Mouse (Mus musculus) liver, embryonic 14.5 days (tissue): ENCODE measurements around the gene Tcap. TPM values are rescaled to one million over a fixed set of nuclear protein-coding genes. Genes with fewer than 3 reads are reported as not detected.

ENCODE experiments used
- ATAC-seq: fragments of 200-750 bp; cut with Nextera tagmentation; 2 replicates; pipeline ENCODE4 v1.8.0; 2017; ENCODE audit warnings: moderate number of reproducible peaks, mild to moderate bottlenecking, moderate library complexity; ENCODE audit not compliant: insufficient read depth
- DNase-seq, 3 experiments: peaks; one replicate each; pipeline ENCODE4 v3.0.0-alpha.2; 2012 to 2013; ENCODE audit warnings: low read depth in 3 of 3, low spot score in 3 of 3
- H3K27ac ChIP-seq: fragments of 300-500 bp; sonication (generic); 2 replicates; pipeline ENCODE4 v1.5.1; 2014; ENCODE audit warnings: moderate library complexity, mild to moderate bottlenecking, control low read depth, inconsistent platforms
- H3K27me3 ChIP-seq: fragments of 300-500 bp; sonication (generic); 2 replicates; pipeline ENCODE4 v1.6.1; 2014; ENCODE audit warnings: mild to moderate bottlenecking, low read length, moderate library complexity; ENCODE audit not compliant: control insufficient read depth, insufficient read depth
- H3K36me3 ChIP-seq: fragments of 300-500 bp; sonication (generic); replicated peaks from 2 replicates; pipeline ENCODE4 v1.6.1; 2014; ENCODE audit warnings: low read depth; ENCODE audit not compliant: control insufficient read depth, insufficient read depth
- H3K4me1 ChIP-seq, 2 experiments: fragments of 200-500 bp in 1 of 2; fragments of 300-500 bp in 1 of 2; sonication (generic) in 1 of 2; replicated peaks; 2 replicates each; pipeline ENCODE4 v1.6.1; 2012 to 2014; ENCODE audit warnings: antibody characterized with exemption in 1 of 2, inconsistent platforms in 1 of 2, low read length in 1 of 2; ENCODE audit not compliant: control insufficient read depth in 2 of 2, insufficient read depth in 2 of 2
- H3K4me2 ChIP-seq: fragments of 300-500 bp; sonication (generic); 2 replicates; pipeline ENCODE4 v1.6.1; 2014; ENCODE audit warnings: low read depth, mild to moderate bottlenecking, control low read depth, moderate library complexity
- H3K4me3 ChIP-seq, 2 experiments: fragments of 200-500 bp in 1 of 2; fragments of 300-500 bp in 1 of 2; sonication (generic) in 1 of 2; 2 replicates each; pipeline ENCODE4 v1.5.1; 2012 to 2014; ENCODE audit warnings: low read depth in 2 of 2, low read length in 2 of 2, mild to moderate bottlenecking in 2 of 2, control low read depth in 1 of 2, inconsistent platforms in 1 of 2, moderate library complexity in 1 of 2; ENCODE audit not compliant: insufficient read depth in 1 of 2
- H3K9ac ChIP-seq: fragments of 300-500 bp; sonication (generic); replicated peaks from 2 replicates; pipeline ENCODE4 v1.6.1; 2014; ENCODE audit warnings: mild to moderate bottlenecking, control low read depth, moderate library complexity
- H3K9me3 ChIP-seq: fragments of 300-500 bp; sonication (generic); 2 replicates; pipeline ENCODE4 v1.6.1; 2016; ENCODE audit warnings: low read length, mixed read lengths; ENCODE audit not compliant: control insufficient read depth
- CTCF ChIP-seq: IDR thresholded peaks from 2 replicates; pipeline ENCODE4 v1.5.1; 2016; ENCODE audit warnings: antibody characterized with exemption, low read depth, control low read depth
- EP300 ChIP-seq: IDR thresholded peaks from 2 replicates; pipeline ENCODE4 v1.6.1; 2016; ENCODE audit warnings: antibody characterized with exemption, low read depth
- WGBS: fragments of 180-500 bp; shearing (Covaris S2); extraction: QIAGEN DNeasy Blood & Tissue Kit; methylation state at CpG from one replicate; pipeline ENCODE4 v1.1.7; 2014; ENCODE audit not compliant: insufficient replicate concordance; 5-methylcytosine and 5-hydroxymethylcytosine counted together
- polyA plus RNA-seq, 2 experiments: library from polyadenylated mRNA; depleted of rRNA in 1 of 2; stranded (reverse) in 1 of 2; unstranded in 1 of 2; fragments of >200 nt; fragmentation: Nextera tagmentation in 1 of 2; extraction: Ambion mirVana in 1 of 2; gene quantifications; 2 replicates each; pipeline versions ENCODE4 v1.2.1 to v1.2.3; 2012 to 2014

Tcap gene
- polyA plus RNA-seq, 2 experiments = 0.03 TPM; not detected in 1

DNA sequence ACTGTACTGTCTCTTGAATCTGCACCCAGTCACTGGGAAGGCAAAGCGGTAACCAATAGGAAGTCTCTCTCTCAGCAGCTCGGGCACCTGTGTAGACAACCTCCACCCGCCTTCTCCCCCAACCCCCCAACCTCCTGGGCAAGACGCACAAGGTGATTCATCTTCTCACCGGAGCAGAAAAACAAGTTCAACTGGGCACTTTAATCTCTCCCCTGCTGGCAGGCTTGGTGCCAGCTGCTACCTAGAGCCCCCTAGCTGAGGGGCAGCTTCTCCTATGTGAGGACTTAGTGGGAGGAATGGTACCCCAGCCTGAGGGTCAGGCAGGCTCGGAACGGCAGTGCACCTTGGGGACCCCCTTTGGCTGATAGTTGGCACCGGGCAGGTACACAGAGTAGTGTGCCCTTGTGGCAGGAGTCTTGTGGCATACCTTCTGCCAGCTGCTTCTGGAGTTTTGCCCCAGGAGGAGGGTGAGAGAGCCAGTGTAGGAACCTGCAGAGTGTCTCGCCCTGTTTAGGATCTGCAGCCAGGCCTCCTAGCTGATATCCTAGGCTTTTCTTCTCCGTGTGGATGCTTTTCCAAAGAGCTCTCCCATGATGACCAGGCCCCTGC, 35.4 kb downstream of the Tcap start:
- 63% methylated on average over 10 of the region's 10 CpGs for WGBS
- Histone ChIP-seq H3K9ac (no peak overlapping the region), H3K4me3 (no peak overlapping the region), H3K9me3 (no peaks in the 10 kb centered on the region), H3K4me1 (0 out of 4 replicates have a peak, but pooled peaks cover 0 to 2% of the 10 kb centered on the region in 2 experiments), H3K27ac (no peak overlapping the region), H3K4me2 (no peak overlapping the region), H3K27me3 (peaks cover 8% of the 10 kb centered on the region), H3K36me3 (no peaks in the 10 kb centered on the region)
- no peak for TF ChIP-seq CTCF
- TF ChIP-seq EP300 = no peak
- ATAC-seq (no peak), DNase-seq (no peak)

DNA sequence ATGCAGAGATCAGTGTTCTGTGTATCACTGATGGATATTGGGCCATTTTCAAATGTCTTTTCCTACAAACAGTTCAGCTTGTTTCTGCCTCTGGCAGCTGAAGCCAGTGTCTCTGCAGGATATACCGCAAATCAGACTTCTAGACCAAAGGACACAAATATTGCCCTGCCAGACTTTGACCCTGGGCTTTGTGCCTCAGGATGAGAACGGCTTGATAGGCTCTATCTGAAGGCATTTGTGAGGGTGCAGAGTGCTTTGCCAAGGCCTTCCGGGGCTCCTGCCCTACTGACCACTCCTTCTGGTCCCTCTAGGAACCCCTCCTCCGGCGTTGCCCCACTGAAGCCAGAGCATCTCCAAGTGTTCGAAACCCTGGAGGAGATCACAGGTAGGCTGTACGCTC, 43.0 kb downstream of the Tcap start:
- Histone ChIP-seq H3K27ac (no peak overlapping the region), H3K4me2 (no peak overlapping the region), H3K9ac (no peak overlapping the region), H3K4me1 (no peaks in the 10 kb centered on the region), H3K4me3 (no peak overlapping the region), H3K9me3 (no peaks in the 10 kb centered on the region), H3K36me3 (no peaks in the 10 kb centered on the region), H3K27me3 (no peaks in the 10 kb centered on the region)
- WGBS = 72% methylated on average over 7 of the region's 7 CpGs
- no peak for TF ChIP-seq EP300
- TF ChIP-seq CTCF = no peak
- ATAC-seq = no peak
- no peak for DNase-seq

GRCm38 (mm10) chr11:98428436-98428835, 44.8 kb downstream of the Tcap start:
- Histone ChIP-seq H3K4me3 (no peak overlapping the region), H3K9ac (no peak overlapping the region), H3K4me2 (no peak overlapping the region), H3K27me3 (no peaks in the 10 kb centered on the region), H3K4me1 (no peaks in the 10 kb centered on the region), H3K9me3 (no peaks in the 10 kb centered on the region), H3K27ac (no peak overlapping the region), H3K36me3 (no peaks in the 10 kb centered on the region)
- 64% methylated on average over 5 of the region's 5 CpGs for WGBS
- ATAC-seq (no peak), DNase-seq (no peak)
- TF ChIP-seq CTCF = no peak
- no peak for TF ChIP-seq EP300

DNA sequence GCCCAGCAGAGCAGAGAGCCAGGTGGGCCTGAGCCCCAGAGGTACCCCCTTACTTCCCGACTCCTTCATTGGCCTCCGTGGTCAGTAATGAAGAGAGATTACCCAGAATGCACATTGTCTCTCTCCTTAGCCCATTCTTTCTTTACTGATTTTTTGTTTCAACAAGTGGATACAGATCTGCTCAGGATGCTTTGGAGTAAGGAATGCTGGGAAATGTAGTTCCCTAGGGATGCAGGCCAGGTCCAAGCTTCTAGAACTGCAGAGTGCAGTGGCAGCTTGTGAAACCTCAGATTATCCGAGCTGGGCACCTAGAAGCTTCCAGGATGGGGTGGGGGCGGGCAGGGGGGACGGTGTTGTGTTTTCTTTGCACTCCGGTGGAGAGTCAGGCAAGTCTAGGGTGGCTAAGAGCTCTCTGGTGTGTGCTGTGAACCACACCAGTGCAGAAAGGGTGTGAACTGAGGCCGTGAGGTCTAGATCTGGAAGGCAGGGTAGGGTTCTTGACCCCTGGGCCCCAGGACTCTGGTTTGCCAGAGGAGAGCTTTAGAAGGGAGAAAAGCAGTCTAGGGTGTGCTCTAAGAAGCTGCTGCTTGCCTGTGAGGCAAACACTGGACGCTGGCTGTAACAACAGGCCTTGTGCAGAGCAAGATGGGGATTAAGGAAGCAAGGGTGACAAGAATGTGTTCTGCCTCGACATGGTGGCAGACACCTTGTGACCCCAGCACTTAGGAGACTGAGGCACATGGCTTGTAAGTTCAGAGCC, 48.3 kb downstream of the Tcap start:
- Histone ChIP-seq H3K4me3 (no peak overlapping the region), H3K4me2 (no peak overlapping the region), H3K36me3 (no peaks in the 10 kb centered on the region), H3K4me1 (no peaks in the 10 kb centered on the region), H3K27me3 (no peaks in the 10 kb centered on the region), H3K27ac (no peak overlapping the region), H3K9ac (no peak overlapping the region), H3K9me3 (no peaks in the 10 kb centered on the region)
- TF ChIP-seq EP300 (no peak), CTCF (no peak)
- 55% methylated on average over 9 of the region's 9 CpGs for WGBS
- ATAC-seq (no peak), DNase-seq (no peak)

Other genes with a start within 250 kb of the Tcap start
- 2.0 and 2.3 TPM in 2 replicates for gene Fbxl20, start 233.4 kb upstream of the Tcap start, polyA plus RNA-seq (2012; rRNA removed)
- 3.4 and 5.9 TPM in 2 replicates for gene Fbxl20, start 233.4 kb upstream of the Tcap start, polyA plus RNA-seq (2014; fragmentation: Nextera tagmentation; extraction: Ambion mirVana)
- 7.1 and 8.7 TPM in 2 replicates for gene Med1, start 190.5 kb upstream of the Tcap start, polyA plus RNA-seq (2012; rRNA removed)
- 19.7 and 22.7 TPM in 2 replicates for gene Med1, start 190.5 kb upstream of the Tcap start, polyA plus RNA-seq (2014; fragmentation: Nextera tagmentation; extraction: Ambion mirVana)
- gene Cdk12, start 180.8 kb upstream of the Tcap start, polyA plus RNA-seq (2012; rRNA removed) = 8.2 and 9.8 TPM in 2 replicates
- 4.7 and 5.5 TPM in 2 replicates for gene Cdk12, start 180.8 kb upstream of the Tcap start, polyA plus RNA-seq (2014; fragmentation: Nextera tagmentation; extraction: Ambion mirVana)
- gene Neurod2, start 54.2 kb upstream of the Tcap start, polyA plus RNA-seq (2012; rRNA removed) = 0.18 TPM in 1 of 2 replicates, not detected in the other
- gene Neurod2, start 54.2 kb upstream of the Tcap start, polyA plus RNA-seq (2014; fragmentation: Nextera tagmentation; extraction: Ambion mirVana) = not detected in 2 replicates
- 0.04 and 0.21 TPM in 2 replicates for gene Ppp1r1b, start 35.4 kb upstream of the Tcap start, polyA plus RNA-seq (2012; rRNA removed)
- gene Ppp1r1b, start 35.4 kb upstream of the Tcap start, polyA plus RNA-seq (2014; fragmentation: Nextera tagmentation; extraction: Ambion mirVana) = 0.17 and 0.19 TPM in 2 replicates
- 15.7 and 16.8 TPM in 2 replicates for gene Stard3, start 25.4 kb upstream of the Tcap start, polyA plus RNA-seq (2012; rRNA removed)
- 11.6 and 11.9 TPM in 2 replicates for gene Stard3, start 25.4 kb upstream of the Tcap start, polyA plus RNA-seq (2014; fragmentation: Nextera tagmentation; extraction: Ambion mirVana)
- gene Pnmt, start 2.6 kb downstream of the Tcap start, polyA plus RNA-seq (2012; rRNA removed) = not detected in 2 replicates
- not detected in 2 replicates for gene Pnmt, start 2.6 kb downstream of the Tcap start, polyA plus RNA-seq (2014; fragmentation: Nextera tagmentation; extraction: Ambion mirVana)
- gene Pgap3, start 16.7 kb downstream of the Tcap start, polyA plus RNA-seq (2012; rRNA removed) = 3.3 and 3.9 TPM in 2 replicates
- 2.7 and 3.4 TPM in 2 replicates for gene Pgap3, start 16.7 kb downstream of the Tcap start, polyA plus RNA-seq (2014; fragmentation: Nextera tagmentation; extraction: Ambion mirVana)
- gene Erbb2, start 28.7 kb downstream of the Tcap start, polyA plus RNA-seq (2012; rRNA removed) = 1.1 and 1.2 TPM in 2 replicates
- gene Erbb2, start 28.7 kb downstream of the Tcap start, polyA plus RNA-seq (2014; fragmentation: Nextera tagmentation; extraction: Ambion mirVana) = 1.6 TPM in 2 replicates
- gene Mien1, start 55.2 kb downstream of the Tcap start, polyA plus RNA-seq (2012; rRNA removed) = 21.6 and 31.1 TPM in 2 replicates
- 58.5 and 61.5 TPM in 2 replicates for gene Mien1, start 55.2 kb downstream of the Tcap start, polyA plus RNA-seq (2014; fragmentation: Nextera tagmentation; extraction: Ambion mirVana)
- gene Grb7, start 62.6 kb downstream of the Tcap start, polyA plus RNA-seq (2012; rRNA removed) = 15.7 and 19.2 TPM in 2 replicates
- 14.1 and 14.9 TPM in 2 replicates for gene Grb7, start 62.6 kb downstream of the Tcap start, polyA plus RNA-seq (2014; fragmentation: Nextera tagmentation; extraction: Ambion mirVana)
- 0.15 and 0.27 TPM in 2 replicates for gene Ikzf3, start 162.2 kb downstream of the Tcap start, polyA plus RNA-seq (2012; rRNA removed)
- 0.05 and 0.10 TPM in 2 replicates for gene Ikzf3, start 162.2 kb downstream of the Tcap start, polyA plus RNA-seq (2014; fragmentation: Nextera tagmentation; extraction: Ambion mirVana)
- gene Zpbp2, start 167.3 kb downstream of the Tcap start, polyA plus RNA-seq (2012; rRNA removed) = 0.30 and 0.44 TPM in 2 replicates
- 0.76 and 0.83 TPM in 2 replicates for gene Zpbp2, start 167.3 kb downstream of the Tcap start, polyA plus RNA-seq (2014; fragmentation: Nextera tagmentation; extraction: Ambion mirVana)
- gene Ormdl3, start 203.6 kb downstream of the Tcap start, polyA plus RNA-seq (2012; rRNA removed) = 23.4 and 27.4 TPM in 2 replicates
- gene Ormdl3, start 203.6 kb downstream of the Tcap start, polyA plus RNA-seq (2014; fragmentation: Nextera tagmentation; extraction: Ambion mirVana) = 6.4 and 6.8 TPM in 2 replicates
- not detected in 2 replicates for gene Lrrc3c, start 214.5 kb downstream of the Tcap start, polyA plus RNA-seq (2012; rRNA removed)
- not detected in 2 replicates for gene Lrrc3c, start 214.5 kb downstream of the Tcap start, polyA plus RNA-seq (2014; fragmentation: Nextera tagmentation; extraction: Ambion mirVana)
- 0.03 and 0.19 TPM in 2 replicates for gene Gm12355, start 241.8 kb downstream of the Tcap start, polyA plus RNA-seq (2012; rRNA removed)
- 0.47 and 0.68 TPM in 2 replicates for gene Gm12355, start 241.8 kb downstream of the Tcap start, polyA plus RNA-seq (2014; fragmentation: Nextera tagmentation; extraction: Ambion mirVana)
- gene Gsdma3, start 242.5 kb downstream of the Tcap start, polyA plus RNA-seq (2012; rRNA removed) = not detected in 2 replicates
- gene Gsdma3, start 242.5 kb downstream of the Tcap start, polyA plus RNA-seq (2014; fragmentation: Nextera tagmentation; extraction: Ambion mirVana) = not detected in 2 replicates